Mouse (Mus musculus) regulatory T cell (primary cell): ENCODE data around the gene Aktip.

Experiments
- in situ Hi-C: fragments of 300-600 bp; cut with MboI, MseI; formaldehyde crosslinking; loops from one replicate; pipeline ENCODE4 v1.15.1; 2025; ENCODE audit warnings: high pct_unique_total_duplicates

Aktip gene

DNA sequence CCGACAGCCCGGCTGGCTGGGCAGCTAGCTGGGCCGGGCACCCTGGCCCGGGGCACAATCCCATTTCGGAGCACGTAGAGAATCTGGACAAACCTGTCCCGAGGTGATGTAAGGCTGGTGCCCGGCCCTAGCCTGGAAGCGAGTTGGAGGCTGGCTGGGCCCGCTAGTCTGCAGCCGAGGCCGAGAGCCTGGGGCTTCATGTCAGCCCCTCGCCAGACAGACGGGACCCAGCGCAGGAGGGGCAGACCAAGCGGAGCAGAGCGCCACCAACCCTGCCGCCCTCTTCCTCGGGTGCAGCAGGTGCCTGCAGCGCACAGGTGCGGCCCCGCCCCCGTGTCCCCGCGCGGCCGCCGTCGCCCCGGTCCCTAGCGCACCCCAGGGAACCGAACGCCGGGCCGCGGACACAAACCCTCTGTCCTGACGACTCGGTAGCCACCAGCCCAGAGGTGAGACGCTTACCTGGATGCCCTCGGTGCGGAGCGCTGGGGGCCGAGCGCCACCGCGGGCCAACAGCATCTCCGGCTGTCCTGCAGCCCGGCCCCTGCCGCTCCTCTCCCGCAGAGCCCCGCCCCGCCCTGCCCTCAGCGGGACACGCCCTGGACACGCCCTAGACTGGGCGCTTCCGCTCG is 66.2 kb downstream of the Aktip start:
- in situ Hi-C loops, result loop anchor here (10.0 kb wide), 2 partner anchors 299 to 339 kb away; no protein-coding TSS in a partner anchor

DNA sequence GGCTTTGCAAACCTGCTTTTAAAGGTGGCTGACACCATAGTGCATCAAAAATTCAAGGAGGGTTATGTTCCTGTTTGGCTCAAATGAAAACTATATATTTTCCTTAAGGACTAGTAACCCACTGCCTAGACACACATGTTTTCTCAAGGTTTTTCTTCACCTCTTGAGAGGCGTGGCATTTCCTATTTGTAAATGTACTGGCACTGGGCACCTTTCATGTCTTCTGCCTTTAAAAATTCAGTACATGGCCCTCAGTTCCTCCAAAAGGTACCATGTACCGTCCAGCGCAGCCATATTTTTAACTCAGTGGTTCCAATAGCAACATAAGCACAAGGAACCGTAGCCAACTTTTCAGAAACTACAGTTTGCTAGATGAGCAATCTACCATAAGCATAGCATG is 67.0 kb downstream of the Aktip start:
- in situ Hi-C loops, result loop anchor here (10.0 kb wide), 2 partner anchors 298 to 338 kb away; no protein-coding TSS in a partner anchor

GRCm38 (mm10) chr8:91126786-91127185 is 73.0 kb downstream of the Aktip start:
- in situ Hi-C loops, result no loop called here

DNA sequence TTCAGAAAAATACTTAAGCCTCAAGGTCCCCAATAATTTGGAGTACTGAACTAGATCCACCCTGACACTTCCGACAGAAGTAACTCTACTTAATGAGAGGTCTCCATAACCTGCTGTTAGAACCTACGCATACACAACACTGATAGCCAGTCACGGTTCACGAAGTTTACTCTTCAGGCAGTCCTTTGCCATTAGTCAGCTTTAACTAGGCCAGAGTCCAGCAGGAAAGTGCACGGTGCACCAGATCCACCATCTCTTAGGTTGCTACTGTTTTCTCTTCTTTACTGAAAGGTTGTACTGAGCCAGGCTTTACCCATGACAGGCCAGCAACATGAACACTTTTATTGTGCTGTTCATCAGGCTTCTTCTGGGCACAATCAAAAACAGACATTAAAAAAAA is 75.5 kb downstream of the Aktip start:
- in situ Hi-C loops, result no loop called here

GRCm38 (mm10) chr8:91118131-91118530 is 81.6 kb downstream of the Aktip start:
- in situ Hi-C loops, result no loop called here

DNA sequence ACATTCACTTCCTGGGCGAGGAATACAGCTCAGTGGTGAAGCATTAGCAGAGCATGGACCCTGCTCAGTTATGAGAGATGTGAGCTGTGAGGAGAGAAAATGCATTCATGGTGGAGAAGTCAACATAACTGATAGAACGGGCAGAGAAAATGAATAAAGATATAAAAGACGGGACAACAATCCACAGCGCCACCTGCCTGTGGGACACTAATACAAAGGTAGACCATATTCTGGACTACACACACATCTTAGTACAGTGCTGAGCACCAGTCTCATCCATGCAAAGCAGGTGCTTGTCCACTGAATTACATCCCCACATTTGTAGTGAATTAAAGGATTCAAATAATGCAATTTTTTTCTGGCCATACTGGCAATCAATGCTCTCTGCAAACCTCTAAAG is 82.2 kb downstream of the Aktip start:
- in situ Hi-C loops, result no loop called here

GRCm38 (mm10) chr8:91114910-91115309 is 84.9 kb downstream of the Aktip start:
- in situ Hi-C loops, result no loop called here

DNA sequence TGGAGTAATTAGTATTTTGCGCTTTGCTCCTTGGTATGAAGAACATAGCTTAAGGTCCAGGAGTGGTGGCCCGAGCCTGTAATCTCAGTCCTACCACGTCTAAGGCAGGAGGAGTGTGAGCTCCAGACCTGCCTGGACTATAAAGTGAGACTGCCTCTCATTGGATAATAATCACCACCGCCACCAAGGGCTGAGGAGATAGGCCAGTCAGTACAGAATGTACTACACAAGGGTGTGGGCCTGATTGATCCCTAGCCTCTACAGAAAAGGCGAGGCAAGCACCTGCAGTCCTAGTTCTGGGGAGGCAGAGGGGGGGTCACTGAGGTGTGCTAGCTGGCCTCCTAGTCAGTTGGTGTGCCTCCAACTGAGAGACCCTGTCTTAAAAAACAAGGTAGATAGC is 85.3 kb downstream of the Aktip start:
- in situ Hi-C loops, result no loop called here

GRCm38 (mm10) chr8:91111868-91112477 is 87.8 kb downstream of the Aktip start:
- in situ Hi-C loops, result no loop called here

DNA sequence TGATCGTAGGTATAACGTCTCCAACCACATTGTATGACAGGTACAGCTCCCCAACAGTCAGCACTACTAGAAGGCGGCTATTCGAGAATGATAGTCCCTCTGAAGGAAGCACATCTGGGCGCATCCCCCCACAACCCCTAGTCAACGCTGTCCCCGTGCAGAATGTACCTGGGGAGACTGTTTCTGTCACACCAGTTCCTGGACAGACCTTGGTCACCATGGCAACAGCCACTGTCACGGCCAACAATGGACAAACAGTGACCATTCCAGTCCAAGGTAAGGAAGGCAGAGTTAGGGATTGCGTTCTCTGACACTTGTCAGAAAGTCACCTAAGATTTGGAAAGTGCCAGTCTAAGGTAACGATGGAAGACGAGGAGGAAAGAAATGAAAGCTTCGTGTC is 93.5 kb downstream of the Aktip start:
- in situ Hi-C loops, result no loop called here

DNA sequence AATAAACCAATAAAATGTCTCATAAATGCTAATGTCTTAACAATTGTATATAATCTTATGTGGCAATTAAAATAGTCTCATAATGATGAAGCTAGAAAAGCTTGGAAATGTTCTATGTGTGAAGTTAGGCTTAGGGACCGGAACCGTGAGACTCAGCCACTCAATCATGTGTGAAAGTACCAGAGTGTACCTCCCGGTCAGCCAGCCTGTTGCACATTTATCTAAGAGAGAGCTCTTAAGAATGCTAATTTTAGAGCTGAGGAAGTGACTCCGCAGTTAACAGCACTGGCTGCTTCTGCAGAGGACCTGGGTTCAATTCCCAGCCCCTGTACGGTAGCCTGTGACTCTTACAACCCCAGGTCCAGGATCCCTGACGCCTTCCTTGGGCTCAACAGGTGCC is 101.7 kb downstream of the Aktip start:
- in situ Hi-C loops, result no loop called here

DNA sequence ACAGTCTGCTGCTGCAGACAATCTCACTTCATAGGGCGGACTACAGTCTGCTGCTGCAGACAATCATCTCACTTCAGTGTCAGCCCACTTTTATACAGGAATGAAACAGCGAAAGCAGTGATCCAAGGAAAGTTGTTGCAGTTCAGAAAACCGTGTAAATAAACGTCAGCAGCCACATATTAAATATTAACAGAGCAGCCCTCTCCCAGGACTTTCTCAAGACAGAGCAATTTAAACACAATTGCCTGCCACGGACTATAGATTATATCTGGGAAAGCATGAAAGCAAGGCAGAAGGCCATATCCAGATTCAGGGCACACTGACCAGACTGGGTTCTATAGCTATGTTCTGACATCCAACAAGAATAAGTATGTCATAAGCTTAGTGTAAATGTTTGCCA is 105.6 kb downstream of the Aktip start:
- in situ Hi-C loops, result no loop called here

DNA sequence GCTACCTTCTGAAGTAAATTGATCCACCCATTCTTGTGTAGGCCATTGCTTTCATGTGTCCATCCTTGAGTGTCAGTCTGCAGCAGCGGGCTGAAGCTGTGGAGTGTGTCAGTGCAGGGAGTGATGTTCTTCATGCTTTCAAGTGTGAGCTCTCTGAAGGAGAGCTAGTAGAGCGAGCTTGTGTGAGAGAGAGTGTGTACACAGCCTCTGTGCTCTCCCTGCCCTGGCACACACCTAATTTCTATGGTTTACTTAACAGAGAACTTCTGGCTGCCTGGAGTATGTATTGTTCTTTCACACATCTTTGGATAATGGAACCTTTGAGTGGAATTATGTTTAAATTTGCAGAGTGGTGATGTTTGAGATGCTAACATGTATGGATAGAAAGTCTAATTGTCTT is 110.2 kb downstream of the Aktip start:
- in situ Hi-C loops, result no loop called here

DNA sequence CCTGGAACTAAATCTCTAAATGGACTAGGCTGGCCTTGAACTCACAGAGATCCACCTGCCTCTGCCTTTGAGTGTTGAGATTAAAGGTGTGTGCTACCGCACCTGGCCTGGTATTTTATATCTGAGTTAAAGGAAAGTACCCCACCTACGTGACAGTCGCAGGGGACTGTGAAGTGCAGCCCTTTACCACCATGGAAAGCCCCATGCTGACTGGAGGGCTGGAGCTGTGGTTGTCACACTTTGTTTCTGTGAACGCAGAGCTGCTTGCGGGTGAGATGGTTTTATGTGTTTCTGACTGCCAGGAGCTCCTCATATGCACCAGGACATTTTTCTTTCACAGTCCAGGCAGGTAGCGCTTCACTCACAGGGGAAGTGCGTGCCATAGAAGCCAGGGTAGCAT is 111.3 kb downstream of the Aktip start:
- in situ Hi-C loops, result no loop called here

DNA sequence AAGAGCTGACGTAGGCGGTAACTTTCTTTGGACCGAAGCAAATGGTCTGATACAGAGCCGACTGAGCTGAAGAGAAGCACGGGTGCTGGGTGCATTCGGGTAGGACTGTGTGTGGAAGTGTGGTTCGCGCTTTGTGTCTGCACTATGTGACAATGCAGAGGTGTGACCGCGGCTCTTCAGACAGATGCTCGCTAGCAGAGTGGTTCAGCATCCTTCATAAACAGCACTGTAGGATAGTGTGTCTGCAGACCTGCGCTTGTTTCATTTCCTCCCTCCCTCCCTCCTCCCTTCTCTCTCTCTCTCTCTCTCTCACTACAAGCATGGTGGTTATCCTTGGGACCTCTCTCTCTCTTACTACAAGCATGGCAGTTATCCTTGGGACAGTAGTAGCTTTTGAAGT is 117.3 kb downstream of the Aktip start:
- in situ Hi-C loops, result no loop called here

DNA sequence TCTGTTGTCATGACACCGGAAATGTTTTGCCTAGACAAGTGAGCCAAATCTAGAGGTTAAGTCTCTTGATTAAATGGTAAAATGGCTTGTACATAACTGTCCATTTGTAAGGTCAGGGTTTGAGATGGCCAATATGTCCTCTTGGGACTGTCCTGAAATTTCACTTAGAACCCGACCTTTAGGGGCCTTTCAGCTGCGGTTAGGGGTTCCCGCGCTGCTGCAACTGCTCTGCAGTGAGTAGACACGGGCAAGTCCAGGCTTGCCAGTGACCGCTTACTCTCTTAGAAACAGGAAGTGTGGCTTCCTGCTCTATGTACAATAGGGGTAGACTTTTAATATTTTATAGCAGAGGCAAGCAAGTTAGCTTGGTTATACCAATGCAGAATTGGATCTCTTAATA is 117.9 kb downstream of the Aktip start:
- in situ Hi-C loops, result no loop called here

GRCm38 (mm10) chr8:91079678-91080077 is 120.1 kb downstream of the Aktip start:
- in situ Hi-C loops, result loop anchor here (10.0 kb wide), 1 partner anchor 315 kb away; no protein-coding TSS in a partner anchor

DNA sequence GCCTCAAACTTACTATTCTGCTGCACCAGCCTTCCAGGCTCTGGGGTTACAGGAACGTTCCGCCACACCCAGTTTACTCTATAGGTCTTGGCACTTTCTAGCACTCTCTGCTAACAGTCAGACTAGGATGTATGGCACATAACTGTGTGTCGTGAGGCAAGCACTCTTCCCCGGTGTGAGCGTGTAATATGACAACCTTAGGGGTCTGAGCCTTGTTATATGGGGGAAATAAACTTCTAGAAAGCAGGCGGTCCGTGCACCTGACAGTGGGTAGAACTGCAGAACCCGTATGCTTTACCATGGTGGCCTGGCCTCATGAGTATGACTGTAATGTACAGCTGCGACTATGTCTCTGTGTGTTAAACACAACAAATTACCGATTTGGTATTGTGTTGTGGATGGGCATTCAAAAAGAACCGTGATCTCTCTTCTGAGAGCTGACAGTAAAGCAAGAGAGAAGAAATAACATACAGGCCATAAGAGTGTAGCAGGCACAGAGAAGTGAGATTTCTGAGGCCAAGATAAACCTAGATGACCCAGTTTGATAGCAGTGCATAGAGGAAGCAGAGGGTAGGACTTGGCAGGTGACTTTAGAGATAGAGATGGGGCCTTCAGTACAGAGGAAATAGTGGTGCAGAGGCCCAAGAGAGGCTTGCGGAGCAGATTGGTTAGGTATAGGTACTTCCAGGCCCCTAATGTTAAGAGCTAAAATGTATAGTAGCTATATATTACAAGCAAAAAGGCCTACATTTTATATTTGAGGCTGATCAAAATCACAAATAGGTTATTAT is 122.5 kb downstream of the Aktip start:
- in situ Hi-C loops, result loop anchor here (10.0 kb wide), 1 partner anchor 318 kb away; no protein-coding TSS in a partner anchor

DNA sequence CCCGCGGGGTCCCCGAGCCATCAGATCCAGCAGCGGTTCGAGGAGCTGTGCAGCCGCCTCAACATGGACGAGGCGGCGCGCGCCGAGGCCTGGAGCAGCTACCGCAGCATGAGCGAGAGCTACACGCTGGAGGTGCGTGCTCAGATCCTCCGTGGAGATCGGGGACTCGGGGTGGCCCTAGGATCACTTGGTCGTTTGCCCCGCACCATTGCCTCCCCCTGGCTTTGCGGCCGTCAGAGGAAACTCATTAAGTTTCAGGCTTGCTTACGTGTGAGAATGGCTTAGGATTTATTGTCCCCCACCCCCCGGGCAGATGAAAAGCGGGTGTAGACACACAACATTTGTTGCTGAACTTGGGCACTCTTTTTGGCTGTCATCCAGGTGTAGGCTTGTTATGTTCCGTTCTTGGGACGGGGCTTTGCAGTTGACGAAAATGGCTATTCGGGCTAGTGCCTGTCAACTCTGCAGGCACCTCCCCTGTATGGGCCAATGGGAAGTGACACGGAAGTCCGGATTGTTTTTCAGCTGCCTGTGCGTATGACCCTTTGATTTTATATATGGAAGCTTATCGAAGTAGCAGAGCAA is 129.4 kb downstream of the Aktip start:
- in situ Hi-C loops, result loop anchor here (10.0 kb wide), 1 partner anchor 324 kb away; no protein-coding TSS in a partner anchor

DNA sequence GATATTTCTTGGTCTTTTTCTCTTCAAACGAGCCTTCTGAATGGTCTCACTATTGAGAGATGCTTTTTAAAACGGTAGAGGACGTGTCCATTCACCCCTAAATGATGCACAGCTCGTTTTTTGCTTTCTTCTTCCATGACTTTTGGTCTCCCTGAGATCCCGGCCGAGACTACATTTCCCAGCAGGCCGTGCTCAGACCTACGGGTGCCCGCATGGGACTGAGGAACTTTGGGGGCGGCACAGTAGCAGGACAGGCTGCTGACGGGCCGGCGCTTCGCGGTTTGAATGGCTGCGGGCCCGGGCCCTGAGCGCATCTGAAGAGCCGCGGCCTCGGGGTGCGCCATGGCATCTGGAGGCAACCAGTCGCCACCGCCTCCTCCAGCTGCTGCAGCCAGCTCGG is 129.9 kb downstream of the Aktip start, which contains the start of gene Rbl2:
Gene Rbl2, plus strand, starts transcription at position 224 of the 400 bp plus-strand sequence.
- in situ Hi-C loops, result loop anchor here (10.0 kb wide), 1 partner anchor 325 kb away; no protein-coding TSS in a partner anchor

GRCm38 (mm10) chr8:91069407-91069806 is 130.4 kb downstream of the Aktip start:
- in situ Hi-C loops, result no loop called here

DNA sequence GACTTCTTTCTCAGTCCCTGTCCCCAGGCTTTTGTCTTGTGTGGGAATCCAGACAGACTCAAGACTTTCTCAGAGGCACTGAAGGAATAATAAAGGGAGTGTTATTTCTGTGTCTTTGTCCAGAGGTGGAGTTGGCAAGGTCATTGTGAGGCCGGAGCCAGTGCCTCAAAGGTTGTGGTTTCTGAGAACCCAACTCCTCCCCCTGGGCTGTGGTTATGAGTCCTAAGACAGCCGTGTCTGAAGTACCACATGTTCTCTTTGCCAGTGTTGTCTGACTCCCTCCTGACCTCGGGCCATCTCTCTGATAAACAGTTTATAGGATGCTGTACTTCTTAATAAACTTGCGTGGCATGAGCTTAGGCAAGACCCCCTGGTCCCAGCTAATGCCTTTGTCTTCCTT is 134.6 kb downstream of the Aktip start:
- in situ Hi-C loops, result no loop called here
